Mouse (Mus musculus): ENCODE data around the gene Stag1. TPM values are rescaled to one million over a fixed set of nuclear protein-coding genes. Genes with fewer than 3 reads are reported as not detected.

Stag1 gene
- 10 to 100 TPM; 49.5 to 50.4 TPM for total RNA-seq (2021)

DNA sequence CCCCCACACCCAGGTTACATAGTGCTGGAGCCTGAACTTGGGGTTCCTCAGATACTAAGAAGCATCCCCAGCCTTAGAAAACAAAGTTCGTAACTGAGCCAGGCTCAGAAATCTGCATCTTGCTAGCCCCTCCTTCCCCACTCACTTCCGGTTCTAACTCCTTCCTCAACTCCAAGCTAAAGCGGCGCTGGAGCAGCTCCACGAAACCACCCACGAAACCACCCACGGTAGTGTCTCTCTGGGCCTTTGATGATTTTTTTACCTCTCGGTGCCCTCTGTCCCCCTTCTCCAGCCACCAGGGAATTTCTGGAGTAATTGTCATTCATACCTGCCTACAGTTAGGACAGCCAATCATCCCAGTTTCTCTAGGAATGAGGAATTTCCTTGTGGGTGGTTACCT, at the start of gene Stag1:
TSS of gene Stag1 (plus strand) at position 253 of the 400 bp plus-strand sequence.
- no peak for DNase-seq (ENCODE audit: extremely low spot score in 1 of 2, low spot score in 1 of 2)

DNA sequence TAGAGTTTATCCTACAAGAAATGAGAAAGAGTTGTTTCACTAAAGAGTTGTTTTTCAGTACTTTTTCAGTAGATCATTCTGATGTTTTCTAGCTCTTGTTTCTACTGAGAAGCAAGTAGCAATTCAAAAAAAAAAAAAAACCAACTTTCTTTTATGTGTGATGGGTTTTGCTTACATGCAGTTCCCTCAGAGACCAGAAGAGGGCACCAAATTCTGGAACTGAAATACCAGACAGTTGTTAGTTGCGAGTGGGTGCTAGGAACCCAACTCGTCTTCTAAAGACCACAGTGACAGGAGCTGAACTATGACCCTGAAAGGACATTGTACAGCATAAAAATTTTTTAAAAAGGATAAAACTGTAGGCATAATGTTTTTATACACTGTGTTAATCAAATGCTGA, 49.3 kb upstream of the Stag1 start:
- DNase-seq (ENCODE audit: extremely low spot score in 1 of 2, low spot score in 1 of 2), result no peak

- DNase-seq (ENCODE audit: extremely low spot score in 1 of 2, low spot score in 1 of 2), result no peak
These were observed 41.9 kb upstream of the Stag1 start for GRCm38 (mm10) chr9:100555686-100556085.

- DNase-seq (ENCODE audit: extremely low spot score in 1 of 2, low spot score in 1 of 2), result no peak
These were observed 39.5 kb upstream of the Stag1 start for GRCm38 (mm10) chr9:100558023-100558573.

DNA sequence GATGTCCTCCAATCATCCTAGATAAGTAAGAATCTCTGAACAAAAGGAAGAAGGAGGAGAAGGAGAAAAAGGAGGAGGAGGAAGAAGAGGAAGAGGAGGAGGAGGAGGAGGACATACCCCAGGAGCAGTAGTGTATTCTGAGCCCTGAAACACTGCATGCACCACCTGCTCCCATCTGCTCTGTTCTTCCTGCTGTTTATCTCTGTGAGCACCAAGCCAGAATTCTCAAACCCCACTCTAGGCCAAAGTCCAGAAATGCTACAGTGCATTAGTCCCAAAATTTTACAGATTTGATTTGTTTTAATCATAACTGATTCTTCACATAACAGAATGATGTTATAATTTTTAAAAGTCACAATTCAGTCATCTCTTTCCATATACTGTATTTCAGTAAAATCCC, 38.6 kb upstream of the Stag1 start:
- DNase-seq (ENCODE audit: extremely low spot score in 1 of 2, low spot score in 1 of 2), result no peak

DNA sequence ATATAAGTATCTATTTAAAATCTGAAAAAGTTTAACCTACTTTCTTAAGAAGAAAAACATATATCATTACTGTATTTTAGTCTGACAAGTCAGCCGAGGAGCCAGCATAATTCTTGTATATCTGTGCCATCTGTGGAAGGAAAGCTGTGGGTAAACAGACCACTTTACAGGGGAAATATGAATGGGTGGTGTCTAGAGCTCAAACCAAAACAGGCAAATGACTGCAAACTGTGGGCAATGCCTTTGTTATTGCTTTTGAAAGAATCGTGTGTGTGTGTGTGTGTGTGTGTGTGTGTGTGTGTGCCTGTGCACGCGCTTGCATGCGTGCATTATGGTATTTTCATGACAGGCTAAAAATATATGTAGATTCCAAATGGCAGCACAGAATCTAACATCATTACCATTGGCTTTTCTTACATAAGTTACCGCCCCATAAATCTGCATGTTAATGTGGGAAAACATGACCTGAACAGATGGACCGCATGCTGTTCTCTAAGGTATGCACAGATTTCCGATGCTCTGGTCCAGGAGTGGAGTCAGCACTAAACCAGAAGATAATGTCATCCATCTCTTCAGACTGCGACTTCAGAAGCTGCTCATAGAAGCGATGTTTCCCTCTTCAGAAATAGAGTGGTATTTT, 37.2 kb upstream of the Stag1 start:
- no peak for DNase-seq (ENCODE audit: extremely low spot score in 1 of 2, low spot score in 1 of 2)

GRCm38 (mm10) chr9:100569798-100570625, 27.6 kb upstream of the Stag1 start:
- peak; percentile 20 for DNase-seq (ENCODE audit: extremely low spot score in 1 of 2, low spot score in 1 of 2)

- DNase-seq (ENCODE audit: extremely low spot score in 1 of 2, low spot score in 1 of 2), result peak; percentile 27 to 41
These were observed 26.9 kb upstream of the Stag1 start, which contains the start of gene Slc35g2 for GRCm38 (mm10) chr9:100570626-100571233. Slc35g2 (minus strand) TSS chr9:100571090.

GRCm38 (mm10) chr9:100571511-100571910, 26.1 kb upstream of the Stag1 start:
- no peak for DNase-seq (ENCODE audit: extremely low spot score in 1 of 2, low spot score in 1 of 2)

- no peak for DNase-seq (ENCODE audit: extremely low spot score in 1 of 2, low spot score in 1 of 2)
These were observed 24.3 kb upstream of the Stag1 start for GRCm38 (mm10) chr9:100573300-100573699.

DNA sequence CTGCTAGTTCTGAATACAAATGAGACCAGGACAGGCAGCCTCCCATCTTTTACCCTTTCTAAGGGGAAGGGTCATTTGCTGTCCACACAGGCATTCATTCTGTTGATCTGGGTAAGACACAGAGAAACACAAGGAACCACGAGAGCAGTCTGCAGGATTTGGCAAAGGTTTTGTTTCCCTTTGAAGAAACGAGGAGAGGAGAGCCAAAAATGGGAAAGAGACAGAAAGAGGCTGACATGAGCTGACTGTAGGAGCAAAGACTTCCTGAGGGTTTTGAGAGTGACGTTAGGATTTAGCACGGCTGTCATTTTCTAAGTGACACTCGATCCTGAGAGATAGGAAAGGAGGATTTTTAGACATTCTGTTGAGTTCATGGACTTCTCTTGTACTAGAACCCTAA, 23.7 kb upstream of the Stag1 start:
- DNase-seq (ENCODE audit: extremely low spot score in 1 of 2, low spot score in 1 of 2), result no peak

GRCm38 (mm10) chr9:100580196-100580740, 17.3 kb upstream of the Stag1 start:
- no peak for DNase-seq (ENCODE audit: extremely low spot score in 1 of 2, low spot score in 1 of 2)

DNA sequence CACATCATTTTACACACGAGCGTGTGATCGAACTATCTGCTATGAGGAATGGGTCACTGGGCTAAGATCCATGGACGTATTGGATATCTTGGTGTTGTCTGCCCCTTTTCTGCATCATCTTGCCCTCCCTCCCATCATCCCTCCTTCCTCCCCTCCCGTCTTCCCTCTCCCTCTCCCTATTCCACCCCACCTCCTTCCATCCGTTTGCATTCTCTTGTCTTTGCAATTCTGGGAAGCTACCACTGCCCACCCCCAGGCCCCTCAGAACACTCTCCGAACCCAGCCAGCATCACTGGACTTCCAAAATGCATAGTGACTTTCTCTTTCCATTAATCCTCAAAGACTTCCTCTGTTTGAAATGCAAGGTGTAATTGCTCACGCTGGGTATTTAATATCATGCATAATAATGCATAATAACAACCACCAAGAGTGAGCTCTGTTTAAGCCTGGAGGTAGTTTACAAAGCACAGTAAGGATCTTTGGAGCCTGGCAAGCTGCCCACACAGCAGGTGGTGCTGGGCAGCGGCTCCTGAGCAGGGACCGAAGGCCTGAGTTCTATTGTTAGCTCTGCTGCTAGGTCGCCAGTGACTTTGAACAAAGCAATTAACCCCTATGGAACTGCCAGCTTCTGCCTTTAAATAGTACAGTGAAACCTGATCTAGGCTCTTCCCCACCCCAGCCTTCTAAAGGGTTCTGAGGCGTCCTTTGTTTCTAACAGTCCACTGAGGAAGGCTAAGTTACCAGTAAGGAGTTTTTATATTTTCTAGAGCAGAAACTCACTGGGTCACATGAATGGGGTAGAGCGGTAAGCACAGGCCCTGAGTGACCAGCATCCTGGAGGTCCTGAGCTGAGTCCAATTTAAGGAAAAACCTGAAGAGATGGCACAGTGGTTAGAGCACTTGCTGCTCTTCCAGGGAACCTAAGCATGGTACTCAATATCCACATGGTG, 15.8 kb upstream of the Stag1 start:
- DNase-seq (ENCODE audit: extremely low spot score in 1 of 2, low spot score in 1 of 2), result no peak

- no peak for DNase-seq (ENCODE audit: extremely low spot score in 1 of 2, low spot score in 1 of 2)
These were observed 14.6 kb upstream of the Stag1 start for GRCm38 (mm10) chr9:100582883-100583575.

DNA sequence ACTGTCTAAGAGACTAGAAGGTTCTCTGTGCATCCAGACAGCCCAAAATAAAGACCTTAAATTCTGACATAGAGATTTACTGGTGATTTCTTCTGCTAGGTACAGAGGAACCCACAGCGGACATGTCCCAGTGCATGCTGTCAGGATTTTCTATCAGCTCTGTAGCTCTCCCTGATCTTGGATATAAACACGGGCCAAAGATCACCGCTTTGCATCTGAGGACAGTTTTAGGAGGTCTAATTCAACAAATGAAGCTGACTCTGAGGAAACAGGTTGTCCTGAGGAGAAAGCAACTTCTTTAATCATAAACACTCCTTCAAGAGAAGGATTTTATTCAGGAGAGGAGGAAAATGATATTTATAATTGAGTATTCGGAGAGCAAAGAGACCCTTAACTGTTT, 13.6 kb upstream of the Stag1 start:
- no peak for DNase-seq (ENCODE audit: extremely low spot score in 1 of 2, low spot score in 1 of 2)

DNA sequence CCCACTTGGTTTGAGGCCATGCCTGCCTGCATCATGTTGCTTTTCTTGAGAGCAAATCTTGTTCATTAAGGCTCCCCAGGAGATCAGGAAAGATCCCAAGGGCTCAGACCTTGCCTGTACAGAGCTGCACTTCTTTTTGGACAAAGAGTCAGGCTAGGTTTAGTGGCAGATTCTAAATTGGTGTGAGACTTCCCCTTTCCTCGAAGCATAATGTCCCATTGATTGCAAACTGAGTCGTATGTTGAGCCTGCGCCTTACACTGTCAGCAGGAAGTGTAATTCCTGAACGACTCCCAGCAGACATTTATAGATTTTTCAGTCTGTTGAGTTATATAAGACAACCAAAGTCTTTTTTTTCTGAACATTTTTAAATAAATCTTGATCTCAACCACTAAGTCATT, 7.1 kb upstream of the Stag1 start:
- no peak for DNase-seq (ENCODE audit: extremely low spot score in 1 of 2, low spot score in 1 of 2)

DNA sequence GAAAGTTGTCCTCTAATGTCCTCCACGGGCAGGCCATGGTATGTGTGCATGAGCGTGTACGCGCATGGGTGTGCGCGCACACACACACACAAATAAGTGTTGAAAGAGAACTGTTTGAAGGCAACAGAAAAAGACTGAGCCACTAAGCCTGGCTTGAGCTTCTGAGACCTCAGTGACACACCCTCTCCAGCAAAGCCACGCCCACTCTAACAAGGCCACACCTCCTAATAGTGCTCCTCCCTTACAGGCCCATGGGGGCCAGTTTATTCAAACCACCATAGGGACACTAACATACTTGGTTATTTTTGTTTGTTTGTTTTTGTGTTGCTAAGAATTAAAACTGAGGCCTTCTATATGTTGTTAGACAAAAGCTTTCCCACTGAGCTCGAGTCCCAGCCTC, 1.3 kb upstream of the Stag1 start:
- DNase-seq (ENCODE audit: extremely low spot score in 1 of 2, low spot score in 1 of 2), result no peak

DNA sequence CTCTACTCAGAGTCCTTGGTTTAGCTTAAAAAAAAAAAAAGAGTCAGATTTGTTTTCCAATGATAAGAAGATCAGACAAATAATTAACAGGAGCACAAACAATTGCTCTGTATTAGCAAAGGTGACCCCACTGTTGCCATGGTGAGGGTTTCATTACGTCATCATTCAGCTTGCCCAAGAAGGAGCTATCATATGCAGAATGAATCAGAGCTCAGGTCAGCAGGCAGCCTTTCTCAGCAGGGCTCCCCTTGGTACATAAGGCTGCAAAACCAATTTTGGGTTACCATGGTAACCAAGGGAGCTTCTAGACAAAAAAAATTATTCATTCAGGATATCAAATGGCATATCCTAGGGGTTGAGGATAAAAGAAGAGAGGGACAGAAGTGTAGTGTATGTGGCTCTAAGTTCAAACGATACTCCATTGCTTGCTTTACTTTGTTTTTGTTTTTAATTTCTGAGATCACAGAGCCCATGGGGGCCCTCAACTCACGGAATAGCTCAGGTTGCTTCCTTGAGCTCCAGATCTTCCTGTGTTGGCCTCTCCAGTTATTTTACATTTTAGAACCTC, 2.2 kb downstream of the Stag1 start:
- DNase-seq (ENCODE audit: extremely low spot score in 1 of 2, low spot score in 1 of 2), result no peak

DNA sequence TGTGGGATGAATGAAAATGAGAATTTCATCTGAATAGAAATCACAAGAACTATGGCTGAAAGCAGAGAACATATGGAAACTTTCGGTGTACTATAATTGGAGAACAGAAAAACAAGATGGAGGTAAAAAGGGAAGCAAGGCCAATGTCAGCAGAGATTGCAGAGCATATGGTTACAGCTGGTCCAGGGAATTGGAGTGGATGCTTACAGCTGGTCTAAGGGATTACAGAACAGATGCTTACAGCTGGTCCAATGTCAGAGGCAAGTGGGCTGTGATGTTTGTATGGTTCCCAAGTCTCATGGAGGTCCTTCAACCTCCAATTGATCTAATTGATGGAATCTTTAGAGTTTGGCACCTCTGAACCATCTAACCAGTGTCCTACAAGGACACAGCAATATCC, 4.5 kb downstream of the Stag1 start:
- DNase-seq (ENCODE audit: extremely low spot score in 1 of 2, low spot score in 1 of 2), result no peak

All from layer of hippocampus, postnatal 25 days (tissue).